Mouse (Mus musculus): Measurements from ENCODE around the gene St6galnac6.

DNA sequence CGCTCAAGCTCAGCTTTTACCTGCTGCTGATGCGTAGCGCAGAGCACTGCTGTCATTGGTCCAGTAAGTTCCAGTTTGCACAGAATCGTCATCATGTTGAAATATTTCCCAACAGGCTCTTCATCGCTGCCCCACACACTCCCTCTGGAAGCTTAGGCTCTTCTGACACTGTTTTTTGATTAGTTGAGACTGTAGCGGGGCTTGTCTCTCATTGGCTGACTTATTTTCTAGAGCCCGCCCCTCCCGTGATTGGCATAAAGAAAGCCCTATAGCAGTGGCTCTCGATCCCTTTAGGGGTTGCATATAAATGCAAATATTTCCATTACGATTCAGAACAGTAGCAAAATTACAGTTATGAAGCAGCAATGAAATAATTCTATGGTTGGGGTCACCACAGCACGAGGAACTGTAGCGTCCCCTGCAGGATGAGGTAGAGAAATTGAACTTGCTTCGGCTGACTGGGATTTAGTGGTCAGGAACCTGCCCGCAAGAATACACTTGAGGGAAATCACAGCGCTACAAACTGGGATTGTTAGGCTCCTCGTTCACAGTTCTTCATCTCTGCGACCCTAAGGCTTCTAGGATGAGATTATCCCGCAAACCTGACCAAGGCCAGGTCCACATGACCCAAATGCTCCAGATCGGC is 17.9 kb upstream of the St6galnac6 start:
- TF ChIP-seq CTCF (IDR thresholded peaks at IDR 0.05; ENCODE audit: control insufficient read depth, insufficient read depth, insufficient replicate concordance, low read depth, low read length): no peak
- TF ChIP-seq POLR2A (IDR thresholded peaks at IDR 0.05; ENCODE audit: control insufficient read depth, low read depth, low read length): no peak

Data from testis, adult 2 months (tissue).